Comparison of ENCODE assay signal across 11 mouse cellular contexts in genomic region chr13:98393356-98394070, GRCm38 (mm10). TPM values are rescaled to one million over a fixed set of nuclear protein-coding genes. Genes with fewer than 3 reads are reported as not detected.
DNase-seq lines count a peak whose midpoint lies in the region; ATAC-seq and TF ChIP-seq lines count a peak whose summit lies in the region.
"Had no signal": no experiment of that assay in that cellular context is flagged by ENCODE, and none has a peak within 500 bp of the region (broad histone marks: within the 10 kb centered on the region; RNA-seq: fewer than 3 reads in every experiment).

No protein-coding gene starts in this region.

- DNase-seq in kidney, adult 18-20 months = peak; percentile 5
- no peak for DNase-seq in kidney, adult 8-10 months
- DNase-seq in brain, adult 2 months (ENCODE audit: low read depth, low spot score) = peak; percentile 33
- peak; percentile 87 for DNase-seq in embryonic facial prominence, embryonic 14.5 days (ENCODE audit: low spot score)
- DNase-seq in layer of hippocampus, postnatal 25 days (ENCODE audit: extremely low spot score in 1 of 2, low spot score in 1 of 2) = peak; percentile 9 to 20
- DNase-seq in thymus, adult 2 months = no peak
- no peak for DNase-seq in natural killer cell, adult 2 months (ENCODE audit: low spot score in 2 of 2)
- DNase-seq: forebrain, postnatal 0 days had no signal

- TF ChIP-seq POLR2A in thymus, adult 2 months (IDR thresholded peaks at IDR 0.05; ENCODE audit: control insufficient read depth, extremely low read depth, insufficient read depth, low read length, poor library complexity) = no peak

- 22% methylated on average over 10 of the region's 10 CpGs for WGBS in embryonic facial prominence, embryonic 14.5 days
- WGBS in thymus, adult 2 months = 27% methylated on average over 10 of the region's 10 CpGs

- peak overlapping the region; percentile 81 for H3K27ac ChIP-seq in embryonic facial prominence, embryonic 14.5 days (replicated peaks; ENCODE audit: low read depth, low read length)
- no peak overlapping the region for H3K27ac ChIP-seq in thymus, adult 2 months (ENCODE audit: control insufficient read depth, insufficient read depth, low read length)

- no peaks in the 10 kb centered on the region for H3K9me3 ChIP-seq in embryonic facial prominence, embryonic 14.5 days (ENCODE audit: control insufficient read depth, low read length)

- peaks cover 48% of the 10 kb centered on the region for H3K27me3 ChIP-seq in embryonic facial prominence, embryonic 14.5 days (replicated peaks; ENCODE audit: control insufficient read depth, insufficient read depth, low read length)
- H3K27me3 ChIP-seq in thymus, adult 2 months (ENCODE audit: control insufficient read depth, insufficient read depth, low read length) = peaks cover 7% of the 10 kb centered on the region

- H3K9ac ChIP-seq in embryonic facial prominence, embryonic 14.5 days (ENCODE audit: low read depth, low read length) = no peak overlapping the region
- H3K9ac ChIP-seq: forebrain, postnatal 0 days had no signal

- H3K4me1 ChIP-seq in embryonic facial prominence, embryonic 14.5 days (ENCODE audit: control insufficient read depth, insufficient read depth, low read length) = peaks cover 26% of the 10 kb centered on the region
- no peaks in the 10 kb centered on the region for H3K4me1 ChIP-seq in thymus, adult 2 months (replicated peaks; ENCODE audit: control insufficient read depth, insufficient read depth, low read length)

- no peak for ATAC-seq in embryonic facial prominence, embryonic 14.5 days (ENCODE audit: low read depth)
- ATAC-seq: forebrain, postnatal 0 days; lung, postnatal 0 days had no signal

- no peaks in the 10 kb centered on the region for H3K36me3 ChIP-seq in embryonic facial prominence, embryonic 14.5 days (ENCODE audit: control insufficient read depth, insufficient read depth, low read length)
- no peaks in the 10 kb centered on the region for H3K36me3 ChIP-seq in thymus, adult 2 months (ENCODE audit: control insufficient read depth, insufficient read depth, low read length)

- no peak overlapping the region for H3K4me3 ChIP-seq in embryonic facial prominence, embryonic 14.5 days (ENCODE audit: low read depth, low read length)
- H3K4me3 ChIP-seq in thymus, adult 2 months (ENCODE audit: control insufficient read depth, insufficient read depth, low read length) = no peak overlapping the region

- peak overlapping the region; percentile 8; the same call in 1 of the 2 replicates for H3K4me2 ChIP-seq in embryonic facial prominence, embryonic 14.5 days (ENCODE audit: low read depth, low read length)

- no peak for TF ChIP-seq CTCF in thymus, adult 2 months (IDR thresholded peaks at IDR 0.05; ENCODE audit: borderline replicate concordance, control insufficient read depth, extremely low read depth, insufficient read depth, low read length, poor library complexity)

RNA-seq across cellular contexts. Expression of gene Foxd1, which starts 39.5 kb away (rescaled TPM):
- 2.9 and 3.6 TPM in 2 replicates for polyA plus RNA-seq in embryonic facial prominence, embryonic 14.5 days (2014; fragmentation: Nextera tagmentation; extraction: Ambion mirVana)
- 1 to 10 TPM in 1 of 2 experiments, under 1 TPM in 1; 0.71 to 1.0 TPM for total RNA-seq in layer of hippocampus, postnatal 25 days (2021)
- polyA plus RNA-seq in thymus, adult 2 months (2012; rRNA removed) = 0.03 TPM in 2 replicates
- total RNA-seq: MEL had no signal
- polyA plus RNA-seq: stomach, embryonic 14.5 days had no signal

Comparison
In these comparisons a context has a peak if more than half of its experiments do, and no peak if none do; other contexts are left out.
1. DNase-seq: peak in kidney, adult 18-20 months (single experiment), brain, adult 2 months (single experiment), embryonic facial prominence, embryonic 14.5 days (single experiment) and layer of hippocampus, postnatal 25 days (2 of 2); none in kidney, adult 8-10 months (0 of 2), thymus, adult 2 months (single experiment) and natural killer cell, adult 2 months (0 of 2).